Mouse (Mus musculus) G1E (cell line): Measurements from ENCODE around the gene Rgs9.

Experiments
- CTCF ChIP-seq: IDR thresholded peaks from 2 replicates; pipeline ENCODE4 v1.5.1; 2012; ENCODE audit warnings: low read depth, low read length, inconsistent platforms, mixed read lengths
- GATA1 ChIP-seq: IDR thresholded peaks from 2 replicates; pipeline ENCODE4 v1.6.1; 2012; ENCODE audit warnings: borderline replicate concordance, low read length, inconsistent platforms, mixed read lengths
- GATA2 ChIP-seq: IDR thresholded peaks from 2 replicates; pipeline ENCODE4 v1.6.1; 2012; ENCODE audit warnings: low read depth, low read length, inconsistent platforms, borderline replicate concordance
- TAL1 ChIP-seq: conservative IDR thresholded peaks from 2 replicates; pipeline ENCODE4 v1.6.1; 2012; ENCODE audit warnings: low read depth, low read length, inconsistent platforms, mixed read lengths

GRCm38 (mm10) chr11:109252483-109252882 is 45.4 kb downstream of the Rgs9 start:
- TF ChIP-seq CTCF (no peak), TAL1 (no peak), GATA1 (no peak), GATA2 (no peak)
